In the genomic region with DNA sequence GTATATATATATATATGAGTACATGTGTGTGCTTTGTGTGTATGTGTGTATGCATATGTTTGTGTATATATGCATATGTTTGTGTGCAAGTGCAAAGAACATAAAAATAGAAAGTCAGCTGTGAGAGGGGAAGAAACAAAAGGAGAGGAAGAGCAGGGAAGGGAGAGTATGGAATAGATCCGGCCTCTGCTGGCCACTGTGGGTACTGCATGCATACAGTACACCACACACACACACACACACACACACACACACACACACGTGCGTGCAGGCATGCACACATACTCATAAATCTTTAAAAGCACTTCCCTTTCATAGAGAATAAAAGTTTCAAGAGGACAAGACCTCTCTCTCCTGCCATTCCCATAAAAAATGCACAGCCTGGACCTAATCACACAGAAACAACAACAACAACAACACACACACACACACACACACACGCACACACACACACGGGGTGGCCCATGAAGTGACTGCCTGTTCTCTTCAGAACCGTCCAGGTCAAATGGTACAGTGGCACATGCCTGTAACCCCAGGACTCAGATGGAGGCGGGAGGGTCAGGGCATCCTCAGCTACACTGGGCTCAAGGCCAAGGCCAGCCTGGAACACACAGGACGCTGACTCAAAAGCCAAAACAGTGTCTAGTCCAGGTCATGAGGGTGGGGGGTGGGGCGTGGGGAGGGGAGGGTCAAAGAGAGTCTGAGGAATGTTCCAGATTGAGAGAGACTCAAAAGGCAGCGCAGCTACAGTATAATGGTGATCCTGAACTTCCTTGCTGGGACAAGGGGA, we compare ENCODE assay signal across 18 mouse cellular contexts. TPM values are rescaled to one million over a fixed set of nuclear protein-coding genes. Genes with fewer than 3 reads are reported as not detected.
DNase-seq lines count a peak whose midpoint lies in the region; ATAC-seq and TF ChIP-seq lines count a peak whose summit lies in the region.
"Had no signal": no experiment of that assay in that cellular context is flagged by ENCODE, and none has a peak within 500 bp of the region (broad histone marks: within the 10 kb centered on the region; RNA-seq: fewer than 3 reads in every experiment).

No protein-coding gene starts in this region.

- TF ChIP-seq POLR2A in testis, adult 2 months (IDR thresholded peaks at IDR 0.05; ENCODE audit: control insufficient read depth, low read depth, low read length), result no peak
- TF ChIP-seq POLR2A in cerebellum, adult 2 months (IDR thresholded peaks at IDR 0.05; ENCODE audit: borderline replicate concordance, insufficient read depth, low read length), result no peak

- no peaks in the 10 kb centered on the region for H3K36me3 ChIP-seq in kidney, postnatal 0 days (ENCODE audit: insufficient read depth, low read length)
- no peaks in the 10 kb centered on the region for H3K36me3 ChIP-seq in kidney, embryonic 16.5 days (ENCODE audit: insufficient read depth, low read length)
- H3K36me3 ChIP-seq in testis, adult 2 months (ENCODE audit: control insufficient read depth, insufficient read depth, low read length), result no peaks in the 10 kb centered on the region
- H3K36me3 ChIP-seq: embryonic facial prominence, embryonic 10.5 days; limb, embryonic 13.5 days; midbrain, embryonic 12.5 days had no signal

- DNase-seq in kidney, postnatal 0 days (ENCODE audit: low spot score), result no peak
- DNase-seq in testis, postnatal 14 days (ENCODE audit: low spot score), result no peak
- peak; percentile 71 to 77 for DNase-seq in cerebellum, adult 2 months
- DNase-seq in layer of hippocampus, adult 18-20 months (ENCODE audit: low spot score in 2 of 2), result no peak
- DNase-seq in retina, postnatal 1 day, result no peak
- DNase-seq: kidney, adult 9 months; lung, postnatal 36 days; thymus, adult 18-20 months had no signal

- no peaks in the 10 kb centered on the region for H3K4me1 ChIP-seq in kidney, postnatal 0 days (replicated peaks; ENCODE audit: insufficient read depth, low read length)
- no peaks in the 10 kb centered on the region for H3K4me1 ChIP-seq in kidney, embryonic 16.5 days (ENCODE audit: insufficient read depth, low read length)
- peaks cover 18% of the 10 kb centered on the region for H3K4me1 ChIP-seq in testis, adult 2 months (ENCODE audit: control insufficient read depth, insufficient read depth, low read length)
- peaks cover 49% of the 10 kb centered on the region for H3K4me1 ChIP-seq in cerebellum, adult 2 months (ENCODE audit: control insufficient read depth, insufficient read depth, low read length)

- no peak overlapping the region for H3K4me2 ChIP-seq in kidney, postnatal 0 days (ENCODE audit: low read length)
- no peak overlapping the region for H3K4me2 ChIP-seq in kidney, embryonic 16.5 days (replicated peaks; ENCODE audit: low read depth, low read length)
- H3K4me2 ChIP-seq: heart, embryonic 11.5 days; limb, embryonic 13.5 days; midbrain, embryonic 12.5 days had no signal

- TF ChIP-seq CTCF in kidney, postnatal 0 days (IDR thresholded peaks at IDR 0.05; ENCODE audit: low read depth), result peak; percentile 39; the same call in 1 of the 2 replicates
- TF ChIP-seq CTCF in testis, adult 2 months (IDR thresholded peaks at IDR 0.05; ENCODE audit: control insufficient read depth, insufficient read depth, insufficient replicate concordance, low read depth, low read length), result peak; percentile 16; the same call in 1 of the 2 replicates
- TF ChIP-seq CTCF in cerebellum, adult 2 months (IDR thresholded peaks at IDR 0.05; ENCODE audit: borderline replicate concordance, insufficient read depth, low read depth, low read length), result peak; percentile 56

- no peak overlapping the region for H3K27ac ChIP-seq in kidney, postnatal 0 days
- H3K27ac ChIP-seq in kidney, embryonic 16.5 days (ENCODE audit: low read length), result no peak overlapping the region
- H3K27ac ChIP-seq in testis, adult 2 months (ENCODE audit: control insufficient read depth, insufficient read depth, low read depth, low read length), result no peak overlapping the region
- peak overlapping the region; percentile 98 for H3K27ac ChIP-seq in cerebellum, adult 2 months (ENCODE audit: insufficient read depth, low read length)
- H3K27ac ChIP-seq: embryonic facial prominence, embryonic 10.5 days; limb, embryonic 13.5 days; midbrain, embryonic 12.5 days had no signal

- WGBS in kidney, postnatal 0 days, result 81% methylated on average over 10 of the region's 10 CpGs
- 86% methylated on average over 10 of the region's 10 CpGs for WGBS in kidney, embryonic 16.5 days
- WGBS in cerebellum, adult 2 months, result 41% methylated on average over 10 of the region's 10 CpGs

- H3K27me3 ChIP-seq in kidney, postnatal 0 days (ENCODE audit: insufficient read depth, low read length), result no peaks in the 10 kb centered on the region
- no peaks in the 10 kb centered on the region for H3K27me3 ChIP-seq in kidney, embryonic 16.5 days (ENCODE audit: insufficient read depth, low read length)
- no peaks in the 10 kb centered on the region for H3K27me3 ChIP-seq in testis, adult 2 months (ENCODE audit: control insufficient read depth, insufficient read depth, low read length)
- H3K27me3 ChIP-seq in cerebellum, adult 2 months (ENCODE audit: control insufficient read depth, insufficient read depth, low read length), result no peaks in the 10 kb centered on the region
- H3K27me3 ChIP-seq: limb, embryonic 13.5 days had no signal

- H3K9me3 ChIP-seq in kidney, postnatal 0 days (replicated peaks; ENCODE audit: low read length), result no peaks in the 10 kb centered on the region
- H3K9me3 ChIP-seq in kidney, embryonic 16.5 days (ENCODE audit: low read length), result no peaks in the 10 kb centered on the region
- H3K9me3 ChIP-seq: limb, embryonic 13.5 days; midbrain, embryonic 12.5 days had no signal

- H3K4me3 ChIP-seq in kidney, postnatal 0 days (replicated peaks; ENCODE audit: low read depth, low read length), result no peak overlapping the region
- H3K4me3 ChIP-seq in kidney, embryonic 16.5 days (ENCODE audit: low read length), result no peak overlapping the region
- no peak overlapping the region for H3K4me3 ChIP-seq in testis, adult 2 months (ENCODE audit: control insufficient read depth, low read depth, low read length)
- H3K4me3 ChIP-seq in cerebellum, adult 2 months (replicated peaks; ENCODE audit: insufficient read depth, low read depth, low read length), result no peak overlapping the region
- H3K4me3 ChIP-seq: embryonic facial prominence, embryonic 10.5 days; limb, embryonic 13.5 days; midbrain, embryonic 12.5 days had no signal

- no peak overlapping the region for H3K9ac ChIP-seq in kidney, postnatal 0 days (ENCODE audit: low read depth, low read length)
- H3K9ac ChIP-seq in kidney, embryonic 16.5 days (replicated peaks; ENCODE audit: low read length), result no peak overlapping the region
- H3K9ac ChIP-seq: limb, embryonic 13.5 days; midbrain, embryonic 12.5 days had no signal

- ATAC-seq in kidney, postnatal 0 days (replicated peaks; ENCODE audit: low FRiP score, low read depth), result no peak
- no peak for ATAC-seq in kidney, embryonic 16.5 days (ENCODE audit: low FRiP score, low TSS enrichment)

RNA-seq across cellular contexts. Expression of a gene that starts 2.2 kb away (rescaled TPM):
- polyA plus RNA-seq in kidney, postnatal 0 days (2015; fragmentation: Nextera tagmentation; extraction: Ambion mirVana), result not detected in 2 replicates
- not detected in 2 replicates for polyA plus RNA-seq in kidney, embryonic 16.5 days (2015; fragmentation: Nextera tagmentation; extraction: Ambion mirVana)
- polyA plus RNA-seq in testis, adult 2 months (2012; rRNA removed), result 11.1 and 14.8 TPM in 2 replicates
- polyA plus RNA-seq in cerebellum, adult 2 months (2012; rRNA removed), result 0.29 and 0.39 TPM in 2 replicates
- total RNA-seq in layer of hippocampus, adult 18-20 months (2021), result not detected
- total RNA-seq: gastrocnemius, adult 18-20 months; layer of hippocampus, postnatal 25 days had no signal
- polyA plus RNA-seq: embryonic facial prominence, embryonic 10.5 days; forebrain, embryonic 11.5 days; heart, embryonic 11.5 days; hindbrain, embryonic 11.5 days; limb, embryonic 13.5 days; midbrain, embryonic 12.5 days had no signal

RNA-seq across cellular contexts. Expression of a gene that starts 13.2 kb away (rescaled TPM):
- 5.4 TPM in 2 replicates for polyA plus RNA-seq in kidney, postnatal 0 days (2015; fragmentation: Nextera tagmentation; extraction: Ambion mirVana)
- polyA plus RNA-seq in kidney, embryonic 16.5 days (2015; fragmentation: Nextera tagmentation; extraction: Ambion mirVana), result 6.1 and 7.0 TPM in 2 replicates
- 5.2 and 5.3 TPM in 2 replicates for polyA plus RNA-seq in testis, adult 2 months (2012; rRNA removed)
- 15.3 and 16.1 TPM in 2 replicates for polyA plus RNA-seq in cerebellum, adult 2 months (2012; rRNA removed)
- 10 to 100 TPM; 13.4 to 14.1 TPM for total RNA-seq in layer of hippocampus, adult 18-20 months (2021)

RNA-seq across cellular contexts. Expression of a gene that starts 49.9 kb away (rescaled TPM):
- 27.2 and 27.7 TPM in 2 replicates for polyA plus RNA-seq in kidney, postnatal 0 days (2015; fragmentation: Nextera tagmentation; extraction: Ambion mirVana)
- polyA plus RNA-seq in kidney, embryonic 16.5 days (2015; fragmentation: Nextera tagmentation; extraction: Ambion mirVana), result 54.8 and 62.4 TPM in 2 replicates
- polyA plus RNA-seq in testis, adult 2 months (2012; rRNA removed), result 11.5 and 13.8 TPM in 2 replicates
- polyA plus RNA-seq in cerebellum, adult 2 months (2012; rRNA removed), result 43.5 and 47.5 TPM in 2 replicates
- total RNA-seq in layer of hippocampus, adult 18-20 months (2021), result 10 to 100 TPM; 48.3 to 49.3 TPM

RNA-seq across cellular contexts. Expression of a gene that starts 50.1 kb away (rescaled TPM):
- 187 and 202 TPM in 2 replicates for polyA plus RNA-seq in kidney, postnatal 0 days (2015; fragmentation: Nextera tagmentation; extraction: Ambion mirVana)
- 107 and 110 TPM in 2 replicates for polyA plus RNA-seq in kidney, embryonic 16.5 days (2015; fragmentation: Nextera tagmentation; extraction: Ambion mirVana)
- polyA plus RNA-seq in testis, adult 2 months (2012; rRNA removed), result 136 and 138 TPM in 2 replicates
- 302 and 362 TPM in 2 replicates for polyA plus RNA-seq in cerebellum, adult 2 months (2012; rRNA removed)
- 100 to 1,000 TPM; 128 to 132 TPM for total RNA-seq in layer of hippocampus, adult 18-20 months (2021)

Comparison
In these comparisons a context has a peak if more than half of its experiments do, and no peak if none do; other contexts are left out.
1. DNase-seq: peak in cerebellum, adult 2 months (2 of 2); none in kidney, postnatal 0 days (single experiment), testis, postnatal 14 days (single experiment), layer of hippocampus, adult 18-20 months (0 of 2) and retina, postnatal 1 day (single experiment).
2. Peak in every context shown above with its lines, with median percentiles within 50 percentile points of each other: CTCF ChIP-seq.